Mouse (Mus musculus) limb, embryonic 14.5 days (tissue): Measurements from ENCODE around the gene Pank2. TPM values are rescaled to one million over a fixed set of nuclear protein-coding genes. Genes with fewer than 3 reads are reported as not detected.
A peak's percentile ranks its signal among the peaks of the same experiment; 100 is the strongest.
"Not testable (repeated sequence)": the region's sequence is repeated elsewhere in the genome, so short reads cannot be mapped to it uniquely, and the experiment has no call there.

Source experiments
- ATAC-seq: fragments of 200-750 bp; cut with Nextera tagmentation; 2 replicates; pipeline ENCODE4 v1.8.0; 2017; ENCODE audit warnings: low read depth, moderate number of reproducible peaks, moderate TSS enrichment; ENCODE audit not compliant: low FRiP score
- DNase-seq: peaks from one replicate; pipeline ENCODE4 v3.0.0-alpha.2; 2015; ENCODE audit warnings: low spot score
- H3K27ac ChIP-seq: fragments of 300-500 bp; sonication (generic); replicated peaks from 2 replicates; pipeline ENCODE4 v1.5.1; 2014; ENCODE audit warnings: low read depth, mild to moderate bottlenecking, low read length, moderate library complexity, mixed read lengths
- H3K27me3 ChIP-seq: fragments of 300-500 bp; sonication (generic); 2 replicates; pipeline ENCODE4 v1.6.1; 2014; ENCODE audit warnings: low read length, mixed read lengths; ENCODE audit not compliant: control insufficient read depth, insufficient read depth
- H3K36me3 ChIP-seq: fragments of 300-500 bp; sonication (generic); 2 replicates; pipeline ENCODE4 v1.6.1; 2014; ENCODE audit warnings: mild to moderate bottlenecking, low read length, moderate library complexity, mixed read lengths; ENCODE audit not compliant: control insufficient read depth, insufficient read depth
- H3K4me1 ChIP-seq: fragments of 300-500 bp; sonication (generic); 2 replicates; pipeline ENCODE4 v1.6.1; 2014; ENCODE audit warnings: antibody characterized with exemption, low read length, mixed read lengths; ENCODE audit not compliant: control insufficient read depth, insufficient read depth
- H3K4me2 ChIP-seq: fragments of 300-500 bp; sonication (generic); replicated peaks from 2 replicates; pipeline ENCODE4 v1.6.1; 2014; ENCODE audit warnings: low read depth, mild to moderate bottlenecking, low read length, moderate library complexity; ENCODE audit not compliant: severe bottlenecking
- H3K4me3 ChIP-seq: fragments of 300-500 bp; sonication (generic); replicated peaks from 2 replicates; pipeline ENCODE4 v1.5.1; 2014; ENCODE audit warnings: low read length
- H3K9ac ChIP-seq: fragments of 300-500 bp; sonication (generic); 2 replicates; pipeline ENCODE4 v1.6.1; 2014; ENCODE audit warnings: mild to moderate bottlenecking, low read depth, low read length, moderate library complexity; ENCODE audit not compliant: severe bottlenecking
- H3K9me3 ChIP-seq: fragments of 300-500 bp; sonication (generic); 2 replicates; pipeline ENCODE4 v1.6.1; 2016; ENCODE audit warnings: low read length; ENCODE audit not compliant: control insufficient read depth
- POLR2A ChIP-seq: fragments of 200-500 bp; IDR thresholded peaks from 2 replicates; pipeline ENCODE4 v1.8.0; 2012; ENCODE audit warnings: inconsistent platforms, mild to moderate bottlenecking, moderate library complexity, borderline replicate concordance; ENCODE audit not compliant: insufficient read depth, insufficient read length; ENCODE audit errors: extremely low read depth
- WGBS: fragments of 180-500 bp; shearing (Covaris S2); extraction: QIAGEN DNeasy Blood & Tissue Kit; methylation state at CpG from one replicate; pipeline ENCODE4 v1.1.7; 2014; 5-methylcytosine and 5-hydroxymethylcytosine counted together
- polyA plus RNA-seq, 2 experiments: library from polyadenylated mRNA; depleted of rRNA in 1 of 2; stranded (reverse) in 1 of 2; unstranded in 1 of 2; fragments of >200 nt; fragmentation: Nextera tagmentation in 1 of 2; extraction: Ambion mirVana in 1 of 2; gene quantifications; 2 replicates each; pipeline versions ENCODE4 v1.2.1 to v1.2.3; 2012 to 2014

Gene Pank2
- polyA plus RNA-seq, 2 experiments = 44.6 to 47.2 TPM

- no peak for TF ChIP-seq POLR2A
- Histone ChIP-seq H3K4me1 (no peaks in the 10 kb centered on the region), H3K27ac (no peak overlapping the region), H3K27me3 (no peaks in the 10 kb centered on the region), H3K36me3 (peaks cover 13% of the 10 kb centered on the region), H3K9me3 (no peaks in the 10 kb centered on the region), H3K4me3 (no peak overlapping the region), H3K4me2 (no peak overlapping the region), H3K9ac (no peak overlapping the region)
- DNase-seq = no peak
- 37% methylated on average over 6 of the region's 6 CpGs for WGBS
- ATAC-seq = no peak
Measured at GRCm38 (mm10) chr2:131309296-131309695, 47.0 kb downstream of the Pank2 start.

DNA sequence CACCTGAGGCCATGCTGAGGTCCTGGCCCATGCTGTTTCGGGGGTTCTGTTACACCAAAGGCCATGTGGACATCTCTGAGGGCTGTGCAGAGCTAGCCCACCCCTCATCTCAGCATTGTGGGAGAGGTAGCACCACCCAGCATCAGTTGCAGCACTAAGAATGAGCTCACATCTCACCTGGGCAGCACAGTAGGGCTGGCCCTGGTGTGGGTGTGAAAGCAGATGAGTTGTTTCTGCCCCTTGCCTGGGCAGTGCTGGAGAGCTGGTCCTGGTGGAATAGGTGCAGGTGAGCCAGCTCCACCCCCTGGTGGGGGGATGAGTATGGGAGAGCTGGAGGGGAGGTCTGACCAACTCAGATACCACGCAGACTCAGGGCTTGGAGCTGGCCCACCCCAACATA, 53.9 kb downstream of the Pank2 start:
- Histone ChIP-seq H3K4me3 (no peak overlapping the region), H3K4me1 (peaks cover 3% of the 10 kb centered on the region; the same call in 1 of the 2 replicates), H3K4me2 (no peak overlapping the region), H3K9ac (no peak overlapping the region), H3K27me3 (no peaks in the 10 kb centered on the region), H3K36me3 (peaks cover 8% of the 10 kb centered on the region; the same call in 1 of the 2 replicates), H3K27ac (no peak overlapping the region), H3K9me3 (no peaks in the 10 kb centered on the region)
- ATAC-seq = no peak
- DNase-seq = no peak
- TF ChIP-seq POLR2A = no peak
- WGBS = 92% methylated on average over 2 of the region's 2 CpGs

DNA sequence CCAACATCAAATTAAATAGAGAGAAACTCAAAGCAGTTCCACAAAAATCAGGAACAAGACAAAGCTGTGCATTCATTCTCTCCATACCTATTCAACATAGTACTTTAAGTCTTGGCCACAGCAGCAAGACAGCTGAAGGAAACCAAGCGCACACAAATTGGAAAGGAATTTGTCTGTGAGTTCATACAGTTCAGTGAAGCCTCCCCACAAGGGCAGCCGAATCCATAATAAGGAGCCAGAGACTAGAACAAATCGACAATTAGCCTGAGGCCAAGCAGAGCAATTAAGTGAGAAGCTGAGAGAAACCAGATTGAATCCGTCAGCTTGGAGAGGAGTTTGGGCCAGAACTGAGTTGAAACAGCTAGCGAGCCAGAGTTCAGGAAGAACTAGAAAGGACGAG, 57.1 kb downstream of the Pank2 start:
- no peak overlapping the region for H3K9ac ChIP-seq
- no peaks in the 10 kb centered on the region for H3K9me3 ChIP-seq
- ATAC-seq = no peak
- no peaks in the 10 kb centered on the region for H3K27me3 ChIP-seq
- WGBS = 83% methylated on average over 6 of the region's 6 CpGs
- H3K4me3 ChIP-seq = no peak overlapping the region
- no peak overlapping the region for H3K27ac ChIP-seq
- no peak overlapping the region for H3K4me2 ChIP-seq
- H3K4me1 ChIP-seq = peaks cover 5% of the 10 kb centered on the region; the same call in 1 of the 2 replicates
- TF ChIP-seq POLR2A = no peak
- no peak for DNase-seq
- no peaks in the 10 kb centered on the region for H3K36me3 ChIP-seq

- not testable (repeated sequence) for H3K9ac ChIP-seq, H3K4me2 ChIP-seq, H3K27me3 ChIP-seq, H3K36me3 ChIP-seq, H3K9me3 ChIP-seq, ATAC-seq, H3K27ac ChIP-seq, H3K4me3 ChIP-seq, H3K4me1 ChIP-seq
- DNase-seq = peak; percentile 48
- WGBS = 18% methylated on average over 3 of the region's 3 CpGs
Measured at GRCm38 (mm10) chr2:131321192-131321591, 58.9 kb downstream of the Pank2 start.

- no peak overlapping the region for H3K9ac ChIP-seq
- no peak overlapping the region for H3K4me2 ChIP-seq
- H3K27ac ChIP-seq = no peak overlapping the region
- H3K4me3 ChIP-seq = no peak overlapping the region
- ATAC-seq (no peak), DNase-seq (no peak)
- peaks cover 5% of the 10 kb centered on the region; the same call in 1 of the 2 replicates for H3K4me1 ChIP-seq
- 88% methylated on average over 1 of the region's 1 CpGs for WGBS
- no peaks in the 10 kb centered on the region for H3K9me3 ChIP-seq
- TF ChIP-seq POLR2A = no peak
- no peaks in the 10 kb centered on the region for H3K36me3 ChIP-seq
- H3K27me3 ChIP-seq = no peaks in the 10 kb centered on the region
Measured at GRCm38 (mm10) chr2:131323675-131324074, 61.4 kb downstream of the Pank2 start.

DNA sequence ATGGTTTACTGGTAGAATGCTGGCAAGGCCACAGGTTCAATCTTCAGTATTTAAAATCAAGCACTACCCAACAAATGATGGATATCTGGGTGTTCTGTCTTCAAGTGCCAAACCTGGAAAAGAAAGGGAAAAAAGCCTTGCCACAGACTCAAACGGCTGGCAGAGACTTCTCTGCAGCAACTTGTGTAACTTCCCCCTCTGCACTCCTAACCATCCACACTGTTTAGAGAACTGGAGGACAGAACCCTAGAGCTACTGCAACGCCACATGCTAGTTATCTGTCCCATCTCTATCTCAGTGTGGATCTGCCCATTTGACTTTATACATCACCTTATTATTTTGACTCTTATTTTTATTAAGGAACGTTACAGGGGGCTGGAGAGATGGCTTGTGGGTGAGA, 63.7 kb downstream of the Pank2 start:
- no peak for ATAC-seq
- no peak overlapping the region for H3K27ac ChIP-seq
- TF ChIP-seq POLR2A = no peak
- H3K4me1 ChIP-seq = peaks cover 4% of the 10 kb centered on the region; the same call in 1 of the 2 replicates
- H3K9me3 ChIP-seq = no peaks in the 10 kb centered on the region
- 63% methylated on average over 3 of the region's 3 CpGs for WGBS
- H3K27me3 ChIP-seq = no peaks in the 10 kb centered on the region
- DNase-seq = no peak
- H3K4me2 ChIP-seq = no peak overlapping the region
- no peak overlapping the region for H3K9ac ChIP-seq
- H3K36me3 ChIP-seq = 0 out of 2 replicates have a peak, but pooled peaks cover 5% of the 10 kb centered on the region
- H3K4me3 ChIP-seq = no peak overlapping the region
